Mouse (Mus musculus) limb, embryonic 13.5 days (tissue): ENCODE measurements around the gene Gm9508. TPM values are rescaled to one million over a fixed set of nuclear protein-coding genes. Genes with fewer than 3 reads are reported as not detected.
"Not testable (repeated sequence)": the region's sequence is repeated elsewhere in the genome, so short reads cannot be mapped to it uniquely, and the experiment has no call there.

ENCODE experiments used
- ATAC-seq: fragments of 200-750 bp; cut with Nextera tagmentation; 2 replicates; pipeline ENCODE4 v1.8.0; 2017; ENCODE audit warnings: low read depth, moderate number of reproducible peaks, moderate TSS enrichment; ENCODE audit not compliant: low FRiP score
- H3K27ac ChIP-seq: fragments of 300-500 bp; sonication (generic); 2 replicates; pipeline ENCODE4 v1.5.1; 2015; ENCODE audit warnings: inconsistent platforms, mild to moderate bottlenecking, moderate library complexity
- H3K27me3 ChIP-seq: fragments of 300-500 bp; sonication (generic); 2 replicates; pipeline ENCODE4 v1.6.1; 2015; ENCODE audit warnings: mild to moderate bottlenecking, inconsistent platforms
- H3K36me3 ChIP-seq: fragments of 300-500 bp; sonication (generic); 2 replicates; pipeline ENCODE4 v1.6.1; 2015; ENCODE audit warnings: inconsistent platforms, mild to moderate bottlenecking, moderate library complexity
- H3K4me1 ChIP-seq: fragments of 300-500 bp; sonication (generic); 2 replicates; pipeline ENCODE4 v1.6.1; 2015; ENCODE audit warnings: inconsistent platforms
- H3K4me2 ChIP-seq: fragments of 300-500 bp; sonication (generic); replicated peaks from 2 replicates; pipeline ENCODE4 v1.6.1; 2015; ENCODE audit warnings: inconsistent platforms, mild to moderate bottlenecking, moderate library complexity
- H3K4me3 ChIP-seq: fragments of 300-500 bp; sonication (generic); 2 replicates; pipeline ENCODE4 v1.5.1; 2015; ENCODE audit warnings: moderate library complexity, mild to moderate bottlenecking, inconsistent platforms
- H3K9ac ChIP-seq: fragments of 300-500 bp; sonication (generic); 2 replicates; pipeline ENCODE4 v1.6.1; 2015; ENCODE audit warnings: mild to moderate bottlenecking, inconsistent platforms
- H3K9me3 ChIP-seq: fragments of 300-500 bp; sonication (generic); 2 replicates; pipeline ENCODE4 v1.6.1; 2016; ENCODE audit warnings: inconsistent platforms
- WGBS: fragments of 180-500 bp; shearing (Covaris S2); methylation state at CpG from one replicate; pipeline ENCODE4 v1.1.7; 2015; 5-methylcytosine and 5-hydroxymethylcytosine counted together
- polyA plus RNA-seq: library from polyadenylated mRNA; unstranded; fragments of >200 nt; fragmentation: Nextera tagmentation; extraction: Ambion mirVana; gene quantifications from 2 replicates; pipeline ENCODE4 v1.2.1, GENCODE M21; 2015

Gm9508 gene
- not detected in 2 replicates for polyA plus RNA-seq

- no peak within 1 kb of the TSS for H3K9ac ChIP-seq
- H3K4me2 ChIP-seq: no peak within 1 kb of the TSS
- 0 out of 2 replicates have a peak, but pooled peaks cover 6% of the 10 kb centered on the region for H3K9me3 ChIP-seq
- H3K4me1 ChIP-seq: peaks cover 10% of the 10 kb centered on the region
- no peak within 1 kb of the TSS for H3K27ac ChIP-seq
- no peak for ATAC-seq
- WGBS: 38% methylated on average over 4 of the region's 4 CpGs
- H3K27me3 ChIP-seq: no peaks in the 10 kb centered on the region
- no peak within 1 kb of the TSS for H3K4me3 ChIP-seq
- H3K36me3 ChIP-seq: no peaks in the 10 kb centered on the region
Observed at GRCm38 (mm10) chr10:77697133-77697532, at the start of gene Gm9508. Gm9508 (minus strand) TSS chr10:77697233.

DNA sequence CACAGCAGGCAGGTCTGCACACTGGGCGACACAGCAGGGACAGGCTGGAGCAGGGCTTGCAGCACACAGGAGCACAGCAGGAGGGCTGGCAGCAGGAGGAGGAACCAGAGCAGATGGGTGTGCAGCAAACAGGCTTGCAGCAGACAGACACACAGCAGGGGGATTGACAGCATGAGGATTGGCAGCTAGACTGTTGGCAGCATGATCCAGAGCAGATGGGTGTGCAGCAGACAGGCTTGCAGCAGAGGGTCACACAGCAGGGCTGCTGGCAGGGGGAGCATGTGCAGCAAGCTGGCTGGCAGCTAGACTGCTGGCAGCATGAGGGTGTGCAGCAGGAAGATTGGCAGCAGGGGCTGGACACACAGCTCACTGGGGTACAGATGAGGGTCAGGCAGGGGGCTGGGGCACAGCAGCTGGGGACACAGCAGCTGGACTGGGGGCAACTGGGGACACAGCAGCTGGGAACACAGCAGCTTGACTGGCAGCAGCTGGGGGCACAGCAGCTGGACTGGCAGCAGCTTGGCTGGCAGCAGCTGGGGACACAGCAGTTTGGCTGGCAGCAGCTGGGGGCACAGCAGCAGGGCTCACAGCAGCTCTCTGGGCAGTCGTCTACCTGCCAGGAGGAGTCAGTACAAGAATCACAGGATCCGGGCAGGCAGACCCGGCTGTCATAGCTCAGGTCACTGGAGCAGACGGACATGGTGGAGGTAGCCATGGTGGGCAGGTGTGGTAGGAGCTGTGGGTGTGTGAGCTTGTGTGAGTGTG is 45.1 kb upstream of the Gm9508 start, which contains the start of gene Gm18596:
Gene Gm18596, minus strand, starts transcription at position 715 of the 765 bp plus-strand sequence.
- not testable (repeated sequence) for H3K36me3 ChIP-seq, H3K9ac ChIP-seq, ATAC-seq, H3K9me3 ChIP-seq, H3K27ac ChIP-seq, H3K27me3 ChIP-seq, H3K4me2 ChIP-seq, H3K4me3 ChIP-seq
- peaks cover 10% of the 10 kb centered on the region for H3K4me1 ChIP-seq
- WGBS: 37% methylated on average over 5 of the region's 5 CpGs

- no peaks in the 10 kb centered on the region for H3K27me3 ChIP-seq
- H3K4me2 ChIP-seq: no peak overlapping the region
- H3K9ac ChIP-seq: no peak overlapping the region
- no peak overlapping the region for H3K27ac ChIP-seq
- peaks cover 10% of the 10 kb centered on the region for H3K4me1 ChIP-seq
- no peak for ATAC-seq
- WGBS: 74% methylated on average over 4 of the region's 4 CpGs
- H3K4me3 ChIP-seq: no peak overlapping the region
- H3K9me3 ChIP-seq: peaks cover 11% of the 10 kb centered on the region; the same call in 1 of the 2 replicates
- no peaks in the 10 kb centered on the region for H3K36me3 ChIP-seq
Observed at GRCm38 (mm10) chr10:77738929-77739328, 41.9 kb upstream of the Gm9508 start.

GRCm38 (mm10) chr10:77735928-77736327 is 38.9 kb upstream of the Gm9508 start:
- WGBS: 87% methylated on average over 1 of the region's 1 CpGs
- no peak overlapping the region for H3K9ac ChIP-seq
- no peak for ATAC-seq

DNA sequence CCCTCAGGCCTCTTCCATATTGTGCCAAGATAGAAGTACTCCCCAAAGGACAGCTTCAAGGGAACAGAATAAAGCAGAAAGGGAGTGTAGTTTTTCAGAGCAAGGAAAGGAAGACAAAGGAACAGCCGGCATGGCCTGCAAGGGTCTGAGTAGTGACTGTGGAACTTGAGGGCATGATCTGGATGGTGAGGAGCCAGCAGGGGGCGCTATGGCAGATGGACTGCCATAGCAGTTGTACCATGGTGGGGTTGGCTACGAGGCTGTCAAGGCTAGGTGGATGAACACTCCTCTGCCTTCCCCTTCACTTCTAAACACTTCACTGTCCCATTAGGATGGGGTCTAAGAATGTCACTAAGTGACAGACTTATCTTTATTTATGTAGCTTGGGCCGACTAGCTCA is 32.2 kb upstream of the Gm9508 start:
- H3K27ac ChIP-seq: no peak overlapping the region
- WGBS: 53% methylated on average over 4 of the region's 4 CpGs
- H3K9me3 ChIP-seq: peaks cover 4% of the 10 kb centered on the region; the same call in 1 of the 2 replicates
- H3K4me3 ChIP-seq: no peak overlapping the region
- H3K4me2 ChIP-seq: no peak overlapping the region
- no peak for ATAC-seq
- H3K9ac ChIP-seq: no peak overlapping the region
- H3K27me3 ChIP-seq: no peaks in the 10 kb centered on the region
- no peaks in the 10 kb centered on the region for H3K36me3 ChIP-seq
- no peaks in the 10 kb centered on the region for H3K4me1 ChIP-seq

More at GRCm38 (mm10) chr10:77735928-77736327, 38.9 kb upstream of the Gm9508 start:
- Histone ChIP-seq H3K4me2 (no peak overlapping the region), H3K4me1 (no peaks in the 10 kb centered on the region), H3K27ac (no peak overlapping the region), H3K9me3 (peaks cover 12% of the 10 kb centered on the region; the same call in 1 of the 2 replicates), H3K36me3 (no peaks in the 10 kb centered on the region), H3K27me3 (no peaks in the 10 kb centered on the region), H3K4me3 (no peak overlapping the region)

DNA sequence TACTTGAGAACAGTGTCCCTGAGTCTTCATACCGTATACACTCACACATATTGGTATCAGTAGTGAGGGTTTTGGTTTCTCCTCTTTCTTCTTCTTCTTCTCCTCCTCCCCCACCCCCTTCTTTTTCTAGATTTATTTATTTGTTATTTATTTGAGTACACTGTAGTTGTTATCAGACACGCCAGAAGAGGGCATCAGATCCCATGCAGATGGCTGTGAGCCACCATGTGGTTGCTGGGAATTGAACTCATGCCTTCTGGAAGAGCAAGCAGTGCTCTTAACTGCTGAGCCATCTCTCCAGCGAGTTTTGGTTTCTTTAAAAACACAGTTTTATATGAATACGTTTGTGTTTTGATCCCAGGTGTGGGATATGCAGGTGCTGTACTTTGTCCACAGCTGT is 31.2 kb upstream of the Gm9508 start:
- H3K36me3 ChIP-seq: no peaks in the 10 kb centered on the region

GRCm38 (mm10) chr10:77726186-77726585 is 29.2 kb upstream of the Gm9508 start, which contains the start of gene Gm10100:
Gm10100 (plus strand) TSS chr10:77726486.
- no peak for ATAC-seq
- Histone ChIP-seq H3K27me3 (no peaks in the 10 kb centered on the region), H3K27ac (no peak within 1 kb of the TSS), H3K9me3 (no peaks in the 10 kb centered on the region), H3K9ac (no peak within 1 kb of the TSS), H3K4me3 (no peak within 1 kb of the TSS), H3K4me1 (no peaks in the 10 kb centered on the region), H3K36me3 (no peaks in the 10 kb centered on the region), H3K4me2 (no peak within 1 kb of the TSS)
- 31% methylated on average over 3 of the region's 3 CpGs for WGBS

More for the DNA sequence above, 31.2 kb upstream of the Gm9508 start:
- H3K9ac ChIP-seq: no peak overlapping the region
- no peak overlapping the region for H3K4me2 ChIP-seq
- no peak for ATAC-seq
- WGBS: 53% methylated on average over 4 of the region's 4 CpGs
- no peak overlapping the region for H3K4me3 ChIP-seq
- no peaks in the 10 kb centered on the region for H3K27me3 ChIP-seq
- H3K9me3 ChIP-seq: no peaks in the 10 kb centered on the region
- no peak overlapping the region for H3K27ac ChIP-seq
- H3K4me1 ChIP-seq: no peaks in the 10 kb centered on the region

DNA sequence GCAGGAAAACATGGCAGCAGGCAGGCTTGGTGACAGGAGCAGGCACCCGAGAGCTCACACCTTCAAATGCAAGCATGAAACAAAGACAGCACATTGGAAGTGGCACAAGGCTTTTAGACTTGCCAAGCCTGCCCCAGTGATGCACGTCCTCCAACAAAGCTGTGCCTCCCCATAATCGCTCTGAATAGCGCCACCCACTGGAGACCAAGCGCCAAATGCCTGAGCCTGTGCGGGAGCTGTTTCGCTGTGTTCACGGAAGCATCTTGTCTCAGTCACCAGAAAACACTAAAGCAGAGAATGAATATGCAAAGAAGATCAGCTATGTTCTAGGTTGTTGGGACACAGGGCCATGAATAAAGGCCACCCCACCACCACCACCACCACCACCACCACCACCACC is 27.8 kb upstream of the Gm9508 start:
- H3K4me1 ChIP-seq: no peaks in the 10 kb centered on the region
- no peaks in the 10 kb centered on the region for H3K36me3 ChIP-seq
- H3K4me3 ChIP-seq: no peak overlapping the region
- no peak for ATAC-seq
- 0 out of 2 replicates have a peak, but pooled peaks cover 6% of the 10 kb centered on the region for H3K9me3 ChIP-seq
- H3K9ac ChIP-seq: no peak overlapping the region
- H3K4me2 ChIP-seq: no peak overlapping the region
- 74% methylated on average over 8 of the region's 8 CpGs for WGBS
- no peak overlapping the region for H3K27ac ChIP-seq
- H3K27me3 ChIP-seq: no peaks in the 10 kb centered on the region

- not testable (repeated sequence) for H3K36me3 ChIP-seq, ATAC-seq, H3K4me2 ChIP-seq, H3K4me1 ChIP-seq, H3K4me3 ChIP-seq, H3K27me3 ChIP-seq, H3K9me3 ChIP-seq, H3K27ac ChIP-seq, H3K9ac ChIP-seq
- WGBS: 78% methylated on average over 1 of the region's 1 CpGs
Observed at GRCm38 (mm10) chr10:77720299-77720698, 23.3 kb upstream of the Gm9508 start, which contains the start of gene Krtap12-1. Krtap12-1 (plus strand) TSS chr10:77720599.

DNA sequence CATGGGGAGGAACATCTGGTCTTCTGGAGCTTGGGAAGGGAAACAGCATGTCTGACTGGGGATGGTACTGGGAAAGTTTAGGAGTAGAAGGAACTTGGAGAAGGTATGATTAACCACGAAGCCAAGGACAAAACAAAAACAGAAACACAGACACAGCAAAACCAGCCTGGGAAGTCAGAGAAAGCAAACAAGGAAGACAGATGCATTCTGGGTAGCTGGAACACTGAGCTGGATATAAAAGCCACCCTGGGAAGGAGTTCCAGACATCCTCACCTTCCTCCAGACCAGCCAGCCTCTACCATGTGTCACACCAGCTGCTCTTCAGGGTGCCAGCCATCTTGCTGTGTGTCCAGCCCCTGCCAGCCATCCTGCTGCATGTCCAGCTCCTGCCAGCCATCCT is 18.5 kb upstream of the Gm9508 start, which contains the start of gene Gm10142:
Gene Gm10142, plus strand, starts transcription at position 301 of the 400 bp plus-strand sequence.
- ATAC-seq: no peak
- no peak within 1 kb of the TSS for H3K27ac ChIP-seq
- peaks cover 13% of the 10 kb centered on the region for H3K9me3 ChIP-seq
- H3K4me2 ChIP-seq: no peak within 1 kb of the TSS
- 69% methylated on average over 1 of the region's 1 CpGs for WGBS
- H3K36me3 ChIP-seq: no peaks in the 10 kb centered on the region
- H3K4me3 ChIP-seq: no peak within 1 kb of the TSS
- no peaks in the 10 kb centered on the region for H3K4me1 ChIP-seq
- H3K9ac ChIP-seq: no peak within 1 kb of the TSS
- no peaks in the 10 kb centered on the region for H3K27me3 ChIP-seq

DNA sequence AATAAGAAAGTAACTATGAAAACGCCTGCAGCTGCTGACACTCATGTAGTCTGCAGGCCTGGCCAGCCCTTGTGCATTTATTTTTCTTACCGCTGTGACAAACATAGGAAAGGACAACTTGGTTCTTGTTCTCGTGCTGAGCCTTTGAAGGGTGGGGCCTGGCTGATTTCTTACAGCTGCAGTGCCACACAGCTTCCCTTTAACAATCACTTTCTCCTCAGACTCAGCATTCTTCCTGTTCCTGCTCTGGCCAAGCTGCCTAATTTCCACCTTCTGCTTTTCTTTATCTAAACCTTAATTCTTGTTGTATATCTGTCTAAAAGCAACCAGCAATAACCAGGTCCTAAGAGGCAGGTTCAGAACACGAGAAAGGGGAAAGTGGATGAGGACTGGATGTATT is 16.7 kb upstream of the Gm9508 start:
- Histone ChIP-seq H3K36me3 (no peaks in the 10 kb centered on the region), H3K9me3 (peaks cover 11% of the 10 kb centered on the region), H3K4me2 (no peak overlapping the region), H3K27me3 (no peaks in the 10 kb centered on the region), H3K4me1 (no peaks in the 10 kb centered on the region), H3K9ac (no peak overlapping the region), H3K27ac (no peak overlapping the region), H3K4me3 (no peak overlapping the region)
- WGBS: 45% methylated on average over 4 of the region's 4 CpGs
- ATAC-seq: no peak

GRCm38 (mm10) chr10:77711157-77711556 is 14.1 kb upstream of the Gm9508 start, which contains the start of gene Gm10024:
Gm10024 (plus strand) TSS chr10:77711457.
- H3K9me3 ChIP-seq: peaks cover 17% of the 10 kb centered on the region
- ATAC-seq, H3K36me3 ChIP-seq, H3K27me3 ChIP-seq, H3K9ac ChIP-seq, H3K27ac ChIP-seq, H3K4me3 ChIP-seq, H3K4me1 ChIP-seq, H3K4me2 ChIP-seq: not testable (repeated sequence)
